Mouse (Mus musculus): ENCODE data around the gene Tcp1.
"Not testable (repeated sequence)": the region's sequence is repeated elsewhere in the genome, so short reads cannot be mapped to it uniquely, and the experiment has no call there.

The Tcp1 gene

DNA sequence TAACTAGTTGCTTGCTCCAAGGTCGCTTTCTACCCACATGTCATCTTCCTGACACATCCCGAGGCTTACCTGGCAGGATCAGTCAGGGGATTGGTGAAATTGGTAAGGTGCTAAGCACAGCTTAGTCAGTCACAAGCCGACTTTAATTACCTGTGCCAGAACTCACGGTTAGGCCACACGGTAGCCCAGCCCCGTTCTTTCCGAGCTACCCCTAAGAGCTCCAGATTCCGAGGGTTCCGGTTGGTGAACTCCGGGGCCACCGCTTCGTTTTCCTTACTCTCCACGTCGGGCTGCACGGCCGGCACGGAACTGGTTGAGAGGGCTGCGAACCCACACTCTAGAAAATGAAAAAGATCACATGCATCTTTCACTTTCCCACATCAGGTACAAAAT is at the start of gene Tcp1:
Tcp1 (plus strand) TSS at position 214 of the 393 bp plus-strand sequence.
- no peak for DNase-seq (ENCODE audit: low spot score in 2 of 2)

- DNase-seq (ENCODE audit: low spot score in 2 of 2): no peak
Observed at GRCm38 (mm10) chr17:12866853-12867252, 48.6 kb upstream of the Tcp1 start.

- no peak for DNase-seq (ENCODE audit: low spot score in 2 of 2)
Observed at GRCm38 (mm10) chr17:12868043-12868442, 47.5 kb upstream of the Tcp1 start, which contains the start of gene Mas1. Gene Mas1 (minus strand): TSS chr17:12868143.

DNA sequence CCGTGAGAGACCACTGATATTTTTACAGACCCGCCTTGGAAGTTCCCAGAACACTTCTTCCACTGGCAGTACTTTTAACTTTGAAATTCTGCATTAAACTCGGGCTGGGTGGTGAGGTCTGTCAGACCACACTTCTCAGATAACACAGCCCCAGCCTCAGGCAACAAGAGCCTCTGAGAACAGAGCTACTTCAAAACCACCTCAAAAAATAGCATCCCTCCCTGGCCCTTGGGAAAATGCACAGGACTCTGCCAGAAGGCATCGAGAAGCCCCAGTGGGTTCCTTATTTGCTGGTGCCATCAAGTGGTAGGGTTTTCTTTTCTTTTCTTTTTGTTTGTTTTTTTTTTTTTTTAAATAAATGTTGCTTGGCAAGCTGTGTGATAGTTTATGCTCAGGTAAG is 46.9 kb upstream of the Tcp1 start:
- DNase-seq (ENCODE audit: low spot score in 2 of 2): no peak

DNA sequence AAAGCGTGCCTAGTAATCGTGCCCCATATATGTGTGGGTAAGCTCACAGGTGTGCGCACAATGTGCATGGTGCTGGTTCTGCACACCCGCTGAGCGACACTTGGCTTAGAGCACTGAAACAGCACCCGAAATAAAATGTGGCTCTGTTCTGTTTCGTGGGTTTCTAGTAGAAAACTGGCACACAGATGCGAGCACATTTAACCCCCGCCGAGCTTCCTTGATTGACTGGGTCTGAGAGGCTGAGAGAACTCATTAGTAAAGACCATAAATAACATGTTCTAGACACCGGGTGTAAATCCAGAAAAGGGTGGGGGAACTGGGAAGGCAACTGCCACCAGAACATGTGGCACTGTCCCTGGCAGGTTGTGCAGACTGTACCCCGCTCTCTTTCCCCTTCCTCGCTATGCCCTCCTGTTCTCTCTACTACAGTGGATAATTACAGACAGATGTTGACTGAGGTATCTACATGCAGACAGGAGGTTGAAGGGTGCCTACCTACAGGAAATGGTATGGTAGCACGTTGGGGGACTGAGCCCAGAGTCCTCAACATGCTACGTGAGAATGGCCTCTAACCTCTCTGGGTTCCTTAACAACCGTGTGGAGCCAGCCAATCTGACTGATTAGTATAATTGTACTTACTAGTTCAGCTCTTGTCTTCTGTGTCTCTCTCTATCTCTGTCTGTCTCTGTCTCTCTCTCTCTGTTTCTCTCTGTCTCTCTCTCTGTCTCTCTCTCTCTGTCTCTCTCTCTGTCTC is 43.0 kb upstream of the Tcp1 start:
- DNase-seq (ENCODE audit: low spot score in 2 of 2): no peak

DNA sequence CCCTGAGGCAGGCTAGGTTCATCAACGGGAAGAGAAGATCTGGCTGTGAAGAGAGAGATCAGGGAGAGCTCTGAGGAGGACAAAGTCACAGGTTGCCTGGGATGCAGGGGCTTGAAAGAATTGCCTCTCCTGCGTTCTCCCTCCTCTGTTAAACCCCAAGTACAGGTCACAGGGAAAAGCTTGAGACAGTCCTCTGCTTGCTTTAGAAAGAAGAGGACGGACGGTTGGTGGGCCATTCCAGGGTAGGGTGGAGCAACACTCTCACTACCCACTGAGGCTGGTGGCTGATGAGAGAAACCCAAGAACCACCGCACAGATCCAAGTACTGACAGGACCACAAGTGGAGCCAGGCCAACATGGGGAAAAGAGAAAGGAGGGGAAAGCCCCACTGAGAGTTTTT is 39.8 kb upstream of the Tcp1 start, which contains the start of gene Mrgprh:
Mrgprh (plus strand) TSS at position 301 of the 400 bp plus-strand sequence.
- no peak for DNase-seq (ENCODE audit: low spot score in 2 of 2)

DNA sequence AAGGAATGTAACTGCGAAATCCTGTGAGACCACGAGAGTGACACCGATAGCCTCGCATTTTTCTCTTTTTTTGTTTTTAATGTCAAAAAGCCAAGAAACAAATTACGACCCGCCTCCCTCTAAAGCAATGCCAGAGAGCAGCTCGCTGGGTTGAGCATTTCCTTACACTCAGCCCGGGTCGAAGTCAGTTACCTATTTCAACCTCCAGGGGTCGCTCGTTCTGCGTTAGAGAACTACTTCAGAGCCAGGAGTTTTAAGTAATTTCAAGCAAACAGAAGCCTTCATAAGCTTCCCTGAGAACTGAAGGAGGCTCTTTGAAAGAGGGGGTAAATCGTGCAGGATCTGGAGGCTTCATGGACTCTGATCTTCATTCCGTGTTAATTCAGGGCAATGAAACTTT is 35.3 kb upstream of the Tcp1 start:
- peak; percentile 51 to 68 for DNase-seq (ENCODE audit: low spot score in 2 of 2)

DNA sequence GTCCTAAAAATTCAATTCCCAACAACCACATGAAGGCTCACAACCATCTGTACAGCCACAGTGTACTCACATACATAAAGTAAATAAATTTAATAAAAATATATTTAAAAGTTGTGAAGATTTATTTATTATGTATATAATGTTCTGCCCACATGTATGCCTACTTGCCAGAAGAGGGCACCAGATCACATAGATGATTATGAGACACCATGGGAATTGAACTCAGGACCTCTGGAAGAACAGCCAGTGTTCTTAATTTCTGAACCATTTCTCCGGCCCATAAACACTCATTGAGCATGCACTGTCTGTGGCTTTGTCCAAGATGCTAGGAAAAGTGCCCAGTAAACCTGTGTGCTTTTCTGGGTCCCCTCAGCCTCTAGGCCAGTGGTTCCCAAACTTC is 34.3 kb upstream of the Tcp1 start:
- no peak for DNase-seq (ENCODE audit: low spot score in 2 of 2)

DNA sequence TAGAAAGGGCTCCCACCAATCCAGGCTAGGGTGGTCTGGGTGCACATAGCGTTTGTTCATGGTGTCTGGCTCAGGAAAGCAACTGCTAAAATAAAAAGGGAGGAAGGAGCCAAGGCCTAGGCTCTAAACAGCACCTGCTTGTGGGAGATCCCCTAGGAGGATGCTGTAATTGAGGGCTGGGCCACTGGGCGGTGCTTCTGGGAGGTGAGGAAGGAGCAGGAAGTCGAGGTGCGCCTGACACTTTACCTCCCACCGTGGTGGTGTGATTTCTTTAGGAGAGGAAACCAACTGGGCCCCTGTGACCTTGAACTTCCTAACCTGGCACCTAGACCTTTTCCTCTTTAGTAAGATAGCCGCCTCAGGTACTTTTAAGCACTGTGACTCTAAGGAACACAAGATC is 28.9 kb upstream of the Tcp1 start:
- DNase-seq (ENCODE audit: low spot score in 2 of 2): no peak

- no peak for DNase-seq (ENCODE audit: low spot score in 2 of 2)
Observed at GRCm38 (mm10) chr17:12887021-12887775, 28.3 kb upstream of the Tcp1 start.

GRCm38 (mm10) chr17:12891054-12891453 is 24.4 kb upstream of the Tcp1 start:
- no peak for DNase-seq (ENCODE audit: low spot score in 2 of 2)

GRCm38 (mm10) chr17:12892033-12892432 is 23.5 kb upstream of the Tcp1 start:
- no peak for DNase-seq (ENCODE audit: low spot score in 2 of 2)

DNA sequence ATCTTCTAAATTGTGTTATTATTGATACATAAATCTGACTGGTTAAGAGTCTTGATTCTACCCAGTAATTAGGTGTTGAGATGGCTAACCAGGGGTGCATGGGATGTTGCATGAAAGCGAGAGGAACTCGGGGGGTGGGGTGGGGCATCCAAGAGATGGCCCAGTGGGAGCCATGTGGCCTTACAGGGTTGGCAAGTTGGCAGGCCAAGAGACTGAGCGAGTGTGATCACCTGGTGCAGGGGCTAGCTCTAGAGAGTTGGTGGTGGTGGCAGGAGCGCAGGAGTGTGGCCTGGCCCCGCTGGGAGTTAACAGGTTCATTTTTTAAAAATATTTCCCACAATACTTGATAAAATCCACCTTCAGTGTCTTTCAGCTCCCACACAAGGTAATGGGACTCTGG is 17.8 kb upstream of the Tcp1 start:
- no peak for DNase-seq (ENCODE audit: low spot score in 2 of 2)

GRCm38 (mm10) chr17:12898607-12899006 is 16.9 kb upstream of the Tcp1 start:
- not testable (repeated sequence) for DNase-seq (ENCODE audit: low spot score in 2 of 2)

GRCm38 (mm10) chr17:12902291-12902690 is 13.2 kb upstream of the Tcp1 start:
- no peak for DNase-seq (ENCODE audit: low spot score in 2 of 2)

GRCm38 (mm10) chr17:12903372-12904333 is 11.8 kb upstream of the Tcp1 start:
- no peak for DNase-seq (ENCODE audit: low spot score in 2 of 2)

GRCm38 (mm10) chr17:12904349-12904748 is 11.2 kb upstream of the Tcp1 start:
- no peak for DNase-seq (ENCODE audit: low spot score in 2 of 2)

GRCm38 (mm10) chr17:12905810-12906209 is 9.7 kb upstream of the Tcp1 start:
- DNase-seq (ENCODE audit: low spot score in 2 of 2): no peak

DNA sequence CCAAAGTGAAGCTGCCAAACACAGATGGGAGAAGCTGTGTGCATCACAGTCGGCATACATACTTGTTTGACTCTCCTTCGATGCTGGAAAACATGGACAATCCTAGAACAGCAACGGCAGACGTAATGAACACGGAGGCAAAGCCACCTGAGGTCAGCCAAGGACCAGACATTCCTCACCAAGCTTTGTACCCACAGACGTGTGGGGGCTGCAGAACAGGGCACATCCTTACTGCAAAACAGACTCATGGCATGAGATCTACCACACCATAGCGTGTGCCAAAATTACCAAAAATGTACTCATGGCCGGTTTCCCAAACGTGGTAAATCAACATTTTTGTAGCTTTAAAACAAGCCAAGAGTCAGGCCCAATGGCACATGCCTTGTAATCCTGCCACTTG is 9.1 kb upstream of the Tcp1 start:
- DNase-seq (ENCODE audit: low spot score in 2 of 2): no peak

DNA sequence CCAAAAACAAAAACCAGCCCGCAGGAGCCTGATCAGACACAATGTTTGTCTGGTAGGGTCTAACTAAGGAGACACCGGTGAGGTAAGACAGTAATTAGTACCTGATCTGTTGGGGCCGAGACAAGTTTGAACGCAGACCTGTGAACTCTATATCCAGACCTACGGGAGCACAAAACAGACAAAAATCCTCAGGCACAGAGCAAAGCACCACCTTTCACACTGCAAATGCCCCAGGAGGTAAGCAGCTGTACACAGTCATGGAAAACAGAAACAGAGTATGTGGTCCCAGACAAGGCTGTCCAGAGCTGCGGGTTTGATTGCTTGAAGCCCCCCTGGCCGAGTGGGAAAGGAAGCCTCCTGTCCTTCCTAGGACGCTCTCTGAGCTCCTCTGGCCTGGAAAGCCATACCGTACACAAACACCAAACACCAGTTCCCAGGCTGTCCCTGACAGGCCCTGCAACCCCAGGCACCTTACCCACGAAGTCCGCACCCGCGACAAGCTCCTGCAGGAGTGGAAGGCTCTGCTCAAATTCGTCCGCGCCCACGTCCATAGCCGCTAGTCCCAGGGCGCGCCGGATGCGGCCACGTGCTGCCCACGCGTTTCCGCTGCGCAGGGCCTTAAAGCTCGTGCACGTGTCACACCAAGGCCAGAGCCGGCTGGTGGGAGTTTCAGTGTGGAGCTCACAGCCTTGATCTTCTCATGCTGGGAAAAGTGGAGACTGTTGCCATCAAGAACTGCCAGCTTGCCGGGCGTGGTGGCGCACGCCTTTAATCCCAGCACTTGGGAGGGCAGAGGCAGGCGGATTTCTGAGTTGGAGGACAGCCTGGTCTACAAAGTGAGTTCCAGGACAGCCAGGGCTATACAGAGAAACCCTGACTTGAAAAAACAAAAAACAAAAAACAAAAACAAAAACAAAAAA is 5.9 kb upstream of the Tcp1 start, which contains the start of gene Pnldc1:
Pnldc1 (minus strand) TSS at position 870 of the 920 bp plus-strand sequence.
- no peak for DNase-seq (ENCODE audit: low spot score in 2 of 2)

DNA sequence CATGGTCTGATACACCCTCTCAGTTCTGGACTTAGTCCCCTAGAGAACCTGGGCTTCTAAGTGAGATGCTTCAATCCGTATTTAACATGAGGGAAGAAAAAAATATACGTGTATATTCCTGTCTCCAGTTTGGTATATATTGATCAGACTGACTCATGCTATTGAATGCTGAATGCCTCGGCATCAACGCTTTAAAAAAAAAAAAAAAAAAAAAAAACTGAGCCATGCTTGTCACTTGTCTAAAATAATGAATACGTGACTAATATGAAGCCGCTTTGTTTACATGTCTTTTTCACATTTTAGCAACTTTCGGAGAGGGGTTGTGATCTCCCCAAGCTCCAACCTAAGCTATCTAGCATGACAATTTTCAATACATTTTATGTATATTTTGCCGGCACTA is 5.1 kb upstream of the Tcp1 start:
- DNase-seq (ENCODE audit: low spot score in 2 of 2): no peak
